Mouse (Mus musculus) adrenal gland, postnatal 25 days (tissue): ENCODE data around the gene Xlr4c. TPM values are rescaled to one million over a fixed set of nuclear protein-coding genes. Genes with fewer than 3 reads are reported as not detected.
"Not testable (repeated sequence)": the region's sequence is repeated elsewhere in the genome, so short reads cannot be mapped to it uniquely, and the experiment has no call there.

ENCODE experiments used
- DNase-seq: peaks from one replicate; pipeline ENCODE4 v3.0.0; 2021; ENCODE audit warnings: mixed read lengths
- long read RNA-seq: library from polyadenylated mRNA; stranded (forward); transcript quantifications from one replicate; pipeline ENCODE4 v2.0.0, GENCODE M21; 2021
- total RNA-seq: library from RNA; stranded (reverse); gene quantifications from 2 replicates; pipeline ENCODE4 v1.2.3, GENCODE M21; 2021

The Xlr4c gene
- total RNA-seq, result not detected in 2 replicates
- long read RNA-seq, result 0 reads

DNA sequence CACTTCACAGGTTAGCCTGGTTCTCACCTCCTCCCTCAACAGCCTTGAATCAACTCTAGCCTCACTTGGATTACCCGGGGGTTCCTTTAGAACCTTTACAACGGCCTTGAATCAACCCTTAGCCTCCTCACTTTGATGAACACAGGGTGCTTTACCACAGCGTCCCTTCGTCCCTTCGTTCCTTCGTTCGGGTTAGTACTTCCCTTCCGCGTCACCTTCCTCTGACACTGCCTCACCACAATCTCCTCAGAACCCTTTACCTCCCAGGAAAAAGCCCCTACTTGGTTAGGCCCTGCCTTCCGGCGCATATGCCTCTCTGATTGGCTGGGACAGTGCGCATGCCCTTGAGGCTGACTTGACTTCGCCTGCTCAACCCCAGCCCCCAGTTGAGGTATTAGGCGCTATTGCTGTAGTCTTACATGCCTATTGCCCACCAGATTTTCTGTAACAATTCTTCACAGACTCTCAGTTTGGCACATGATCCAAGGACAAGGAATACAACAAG is at the start of gene Xlr4c:
Gene Xlr4c, minus strand, starts transcription at position 310 of the 505 bp plus-strand sequence.
- DNase-seq, result not testable (repeated sequence)

DNA sequence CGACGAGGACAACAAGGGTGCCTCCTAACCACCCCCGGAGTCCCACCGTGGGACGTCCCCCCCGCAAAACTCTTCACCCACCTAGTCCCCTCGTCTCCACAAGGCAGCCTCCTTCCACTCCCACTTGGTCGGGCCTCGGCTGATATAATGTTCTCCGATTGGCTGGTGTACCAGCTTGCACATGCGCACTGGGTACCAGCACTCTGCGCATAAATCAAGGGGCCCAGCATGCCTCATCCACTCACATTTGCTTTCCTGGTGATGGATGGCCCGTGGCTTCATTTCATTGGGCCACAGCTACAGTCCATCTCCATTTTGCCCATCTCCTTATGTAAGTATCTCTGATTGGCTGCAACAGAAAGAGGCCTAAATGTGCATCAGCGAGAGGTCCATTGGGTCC is 22.3 kb upstream of the Xlr4c start, which contains the start of gene Xlr3c:
Gene Xlr3c, minus strand, starts transcription at position 121 of the 400 bp plus-strand sequence.
- not testable (repeated sequence) for DNase-seq

DNA sequence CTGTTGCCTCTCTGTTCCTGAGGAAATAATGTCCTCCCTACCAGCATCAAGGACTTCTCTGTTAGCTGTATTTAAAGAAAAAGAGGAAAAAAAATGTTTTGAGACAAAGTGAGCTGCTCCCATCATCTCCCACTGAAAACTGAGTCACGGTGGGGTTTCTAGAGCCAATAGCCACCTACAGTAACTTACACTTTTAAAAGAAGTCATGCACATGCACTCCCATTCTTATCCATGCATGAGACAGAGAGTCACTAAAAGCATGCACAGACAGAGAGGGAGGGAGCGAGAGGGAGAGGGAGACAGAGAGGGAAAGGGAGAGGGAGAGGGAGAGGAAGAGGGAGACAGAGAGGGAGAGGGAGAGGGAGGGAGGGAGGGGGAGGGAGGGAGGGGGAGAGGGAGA is 19.5 kb upstream of the Xlr4c start:
- DNase-seq, result not testable (repeated sequence)

DNA sequence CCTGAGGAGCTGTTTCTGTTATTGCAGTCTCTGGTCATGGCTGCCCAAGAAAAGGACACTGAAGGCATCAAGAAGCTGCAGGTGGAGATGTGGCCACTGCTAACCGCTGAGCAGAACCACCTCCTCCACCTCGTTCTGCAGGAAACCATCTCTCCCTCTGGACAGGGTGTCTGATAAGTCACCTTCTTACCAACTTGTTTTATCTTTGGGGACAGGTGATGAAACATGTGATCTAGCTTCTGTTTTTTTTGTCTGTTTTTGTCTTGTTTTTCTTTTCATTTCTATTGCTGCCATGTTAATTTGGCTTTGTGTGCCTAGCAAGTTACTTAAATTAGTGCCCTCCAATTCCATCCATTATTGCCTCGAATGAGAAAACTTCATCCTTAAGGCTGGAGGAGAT is 13.6 kb downstream of the Xlr4c start:
- DNase-seq, result no peak

DNA sequence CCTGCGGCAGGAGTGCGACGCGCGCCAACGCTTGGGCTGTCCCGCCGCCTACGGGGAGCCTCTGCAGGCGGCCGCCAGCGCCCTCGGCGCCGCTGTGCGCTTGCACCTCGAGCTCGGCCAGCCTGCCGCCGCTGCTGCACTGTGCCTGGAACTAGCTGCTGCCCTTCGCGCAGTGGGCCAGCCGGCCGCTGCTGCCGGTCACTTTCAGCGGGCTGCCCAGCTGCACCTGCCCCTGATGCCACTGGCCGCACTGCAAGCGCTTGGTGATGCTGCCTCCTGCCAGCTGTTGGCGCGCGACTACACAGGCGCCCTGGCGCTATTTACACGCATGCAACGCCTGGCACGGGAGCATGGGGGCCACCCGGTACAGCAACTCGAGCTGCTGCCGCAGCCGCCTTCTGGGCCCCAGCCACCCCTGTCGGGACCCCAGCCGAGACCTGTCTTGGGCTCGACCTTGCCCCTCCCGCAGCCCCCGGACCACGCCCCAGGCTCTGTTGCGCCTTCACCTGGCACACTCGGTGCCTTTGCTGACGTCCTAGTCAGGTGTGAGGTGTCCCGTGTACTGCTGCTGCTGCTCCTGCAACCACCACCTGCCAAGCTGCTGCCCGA is 14.2 kb downstream of the Xlr4c start:
- peak; percentile 54 for DNase-seq

DNA sequence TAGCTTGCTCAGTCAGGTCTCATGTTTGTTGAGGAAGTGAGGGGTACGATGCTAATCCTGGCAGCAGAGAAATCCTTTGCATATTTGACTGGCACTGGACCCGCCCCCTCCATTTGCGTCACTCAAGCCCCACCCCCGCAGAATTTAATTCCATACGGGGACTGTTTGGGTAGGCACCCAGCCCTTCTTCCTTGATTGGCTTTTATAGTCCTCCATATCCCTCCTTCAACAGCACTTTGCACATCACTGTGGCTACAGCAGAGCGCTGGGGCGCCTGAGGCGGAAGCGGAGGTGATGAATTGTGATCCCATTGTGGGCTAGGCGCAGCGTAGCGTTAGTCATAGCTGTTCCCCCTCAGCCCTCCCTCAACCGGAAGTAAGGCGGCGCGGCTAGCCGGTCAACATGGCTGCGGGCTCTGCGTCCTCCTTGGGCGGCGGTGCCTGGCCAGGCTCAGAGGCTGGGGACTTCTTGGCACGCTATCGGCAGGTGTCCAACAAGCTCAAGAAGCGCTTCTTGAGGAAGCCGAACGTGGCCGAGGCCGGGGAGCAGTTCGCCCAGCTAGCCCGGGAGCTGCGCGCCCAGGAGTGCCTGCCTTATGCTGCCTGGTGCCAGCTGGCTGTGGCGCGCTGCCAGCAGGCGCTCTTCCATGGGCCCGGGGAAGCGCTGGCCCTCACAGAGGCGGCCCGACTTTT is 14.9 kb downstream of the Xlr4c start, which contains the start of gene F8a:
Gene F8a, plus strand, starts transcription at position 378 of the 692 bp plus-strand sequence.
- DNase-seq, result peak; percentile 80

DNA sequence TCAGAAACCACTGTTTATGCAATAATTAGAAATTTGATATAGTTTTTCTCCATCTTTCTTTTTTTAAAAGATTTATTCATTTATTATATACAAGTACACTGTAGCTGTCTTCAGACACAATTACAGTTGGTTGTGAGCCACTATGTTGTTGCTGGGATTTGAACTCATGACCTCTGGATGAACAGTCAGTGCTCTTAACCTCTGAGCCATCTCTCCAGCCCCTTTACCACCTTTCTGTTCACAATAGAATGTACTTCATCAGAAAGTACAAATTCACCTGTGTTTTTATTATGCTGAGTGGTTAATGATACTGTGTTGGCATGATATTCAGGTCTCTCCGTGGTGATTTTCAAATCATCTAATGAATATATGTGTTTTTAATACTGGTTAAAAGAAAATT is 17.6 kb downstream of the Xlr4c start:
- DNase-seq, result no peak

DNA sequence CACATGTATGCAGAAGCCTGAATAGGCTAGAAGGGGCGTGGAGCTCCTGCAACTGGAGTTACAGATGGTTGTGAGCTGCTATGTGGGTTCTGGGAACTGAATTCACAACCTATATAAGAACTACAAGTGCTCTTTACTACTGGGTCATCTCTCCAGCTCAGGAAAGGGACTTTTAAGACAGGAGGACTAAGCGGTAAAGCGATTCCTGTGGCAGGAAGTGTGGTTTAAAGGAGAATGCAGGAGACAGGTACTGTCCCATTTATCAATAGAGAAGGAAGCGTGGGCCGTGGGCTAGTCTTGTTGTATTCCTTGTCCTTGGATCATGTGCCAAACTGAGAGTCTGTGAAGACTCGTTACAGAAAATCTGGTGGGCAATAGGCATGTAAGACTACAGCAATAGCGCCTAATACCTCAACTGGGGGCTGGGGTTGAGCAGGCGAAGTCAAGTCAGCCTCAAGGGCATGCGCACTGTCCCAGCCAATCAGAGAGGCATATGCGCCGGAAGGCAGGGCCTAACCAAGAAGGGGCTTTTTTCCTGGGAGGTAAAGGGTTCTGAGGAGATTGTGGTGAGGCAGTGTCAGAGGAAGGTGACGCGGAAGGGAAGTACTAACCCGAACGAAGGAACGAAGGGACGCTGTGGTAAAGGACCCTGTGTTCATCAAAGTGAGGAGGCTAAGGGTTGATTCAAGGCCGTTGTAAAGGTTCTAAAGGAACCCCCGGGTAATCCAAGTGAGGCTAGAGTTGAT is 28.9 kb downstream of the Xlr4c start, which contains the start of gene Xlr4b:
Gene Xlr4b, plus strand, starts transcription at position 515 of the 746 bp plus-strand sequence.
- DNase-seq, result not testable (repeated sequence)

DNA sequence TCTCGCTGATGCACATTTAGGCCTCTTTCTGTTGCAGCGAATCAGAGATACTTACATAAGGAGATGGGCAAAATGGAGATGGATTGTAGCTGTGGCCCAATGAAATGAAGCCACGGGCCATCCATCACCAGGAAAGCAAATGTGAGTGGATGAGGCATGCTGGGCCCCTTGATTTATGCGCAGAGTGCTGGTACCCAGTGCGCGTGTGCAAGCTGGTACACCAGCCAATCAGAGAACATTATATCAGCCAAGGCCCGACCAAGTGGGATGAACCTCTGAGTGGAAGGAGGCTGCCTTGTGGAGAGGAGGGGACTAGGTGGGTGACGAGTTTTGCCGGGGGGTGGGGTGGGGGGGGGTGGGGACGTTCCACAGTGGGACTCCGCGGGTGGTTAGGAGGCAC is 51.0 kb downstream of the Xlr4c start, which contains the start of gene Xlr3b:
Gene Xlr3b, plus strand, starts transcription at position 274 of the 400 bp plus-strand sequence.
- DNase-seq, result peak; percentile 10

Other genes with a start within 250 kb of the Xlr4c start
- 0.38 and 0.43 TPM in 2 replicates for gene Pnma5, start 206.0 kb downstream of the Xlr4c start, total RNA-seq
- 0.29 and 0.36 TPM in 2 replicates for gene Pnma3, start 178.3 kb downstream of the Xlr4c start, total RNA-seq
- 1.3 TPM in 1 of 2 replicates, not detected in the other for gene Xlr4a, start 160.7 kb downstream of the Xlr4c start, total RNA-seq
- gene Xlr3a, start 146.0 kb downstream of the Xlr4c start, total RNA-seq, result 1.4 and 2.2 TPM in 2 replicates
- gene Gm14685, start 126.1 kb downstream of the Xlr4c start, total RNA-seq, result 0.18 TPM in 1 of 2 replicates, not detected in the other
- not detected in 2 replicates for gene Xlr5b, start 94.3 kb downstream of the Xlr4c start, total RNA-seq
- not detected in 2 replicates for gene DXBay18, start 93.7 kb downstream of the Xlr4c start, total RNA-seq
- not detected in 2 replicates for gene Spin2d, start 66.1 kb downstream of the Xlr4c start, total RNA-seq
- gene Xlr3b, start 50.9 kb downstream of the Xlr4c start, total RNA-seq, result 4.1 and 5.9 TPM in 2 replicates
- gene Xlr4b, start 28.8 kb downstream of the Xlr4c start, total RNA-seq, result not detected in 2 replicates
- gene F8a, start 14.8 kb downstream of the Xlr4c start, total RNA-seq, result 9.4 and 11.7 TPM in 2 replicates
- 0.21 TPM in 1 of 2 replicates, not detected in the other for gene Xlr3c, start 22.3 kb upstream of the Xlr4c start, total RNA-seq
- 0.24 TPM in 1 of 2 replicates, not detected in the other for gene Xlr5a, start 49.8 kb upstream of the Xlr4c start, total RNA-seq
- gene Xlr5c, start 49.8 kb upstream of the Xlr4c start, total RNA-seq, result not detected in 2 replicates
- gene Gm45015, start 93.7 kb upstream of the Xlr4c start, total RNA-seq, result not detected in 2 replicates
- gene Zfp275, start 99.5 kb upstream of the Xlr4c start, total RNA-seq, result 23.0 and 27.0 TPM in 2 replicates
- not detected in 2 replicates for gene Gm18336, start 155.6 kb upstream of the Xlr4c start, total RNA-seq
- gene Zfp92, start 168.0 kb upstream of the Xlr4c start, total RNA-seq, result 0.19 and 0.24 TPM in 2 replicates
- gene Trex2, start 192.2 kb upstream of the Xlr4c start, total RNA-seq, result not detected in 2 replicates
- gene Haus7, start 215.9 kb upstream of the Xlr4c start, total RNA-seq, result 27.7 and 31.8 TPM in 2 replicates
- gene Bgn, start 240.5 kb upstream of the Xlr4c start, total RNA-seq, result 185 and 205 TPM in 2 replicates